Mouse (Mus musculus) liver, adult 2 months (tissue): ENCODE measurements around the gene Swi5. TPM values are rescaled to one million over a fixed set of nuclear protein-coding genes. Genes with fewer than 3 reads are reported as not detected.

Experiments
- DNase-seq: peaks from one replicate; pipeline ENCODE4 v3.0.0-alpha.2; 2011; ENCODE audit warnings: low read depth, low spot score; ENCODE audit errors: extremely low read depth
- H3K27ac ChIP-seq: fragments of 200-500 bp; replicated peaks from 2 replicates; pipeline ENCODE4 v1.5.1; 2012; ENCODE audit warnings: low read depth, mild to moderate bottlenecking, control low read depth, inconsistent platforms, low read length; ENCODE audit not compliant: insufficient read depth
- H3K27me3 ChIP-seq: fragments of 200-500 bp; 2 replicates; pipeline ENCODE4 v1.6.1; 2012; ENCODE audit warnings: mild to moderate bottlenecking, moderate library complexity, low read length, inconsistent platforms; ENCODE audit not compliant: control insufficient read depth, insufficient read depth
- H3K36me3 ChIP-seq: fragments of 200-500 bp; 2 replicates; pipeline ENCODE4 v1.6.1; 2012; ENCODE audit warnings: low read length, inconsistent platforms; ENCODE audit not compliant: control insufficient read depth, insufficient read depth
- H3K4me1 ChIP-seq: fragments of 200-500 bp; 2 replicates; pipeline ENCODE4 v1.6.1; 2011; ENCODE audit warnings: low read length; ENCODE audit not compliant: control insufficient read depth, insufficient read depth
- H3K4me3 ChIP-seq: fragments of 200-500 bp; 2 replicates; pipeline ENCODE4 v1.5.1; 2011; ENCODE audit warnings: low read depth, mild to moderate bottlenecking, control low read depth, low read length, moderate library complexity; ENCODE audit not compliant: insufficient read depth
- H3K79me2 ChIP-seq: fragments of 200-500 bp; 2 replicates; pipeline ENCODE4 v1.6.1; 2012; ENCODE audit warnings: inconsistent platforms, mild to moderate bottlenecking, low read length, moderate library complexity; ENCODE audit not compliant: control insufficient read depth, insufficient read depth
- H3K9ac ChIP-seq: fragments of 200-500 bp; 2 replicates; pipeline ENCODE4 v1.6.1; 2012; ENCODE audit warnings: low read depth, mild to moderate bottlenecking, control low read depth, inconsistent platforms, low read length
- CTCF ChIP-seq: fragments of 200-500 bp; IDR thresholded peaks from 2 replicates; pipeline ENCODE4 v1.5.1; 2011; ENCODE audit warnings: low read depth, low read length, control low read depth
- POLR2A ChIP-seq: fragments of 200-500 bp; IDR thresholded peaks from 2 replicates; pipeline ENCODE4 v1.6.1; 2011; ENCODE audit warnings: low read length, control low read depth; ENCODE audit not compliant: insufficient read depth; ENCODE audit errors: extremely low read depth
- WGBS: fragments of 180-500 bp; shearing (Covaris S2); methylation state at CpG from one replicate; pipeline ENCODE4 v1.1.7; 2018; 5-methylcytosine and 5-hydroxymethylcytosine counted together
- polyA plus RNA-seq: library from polyadenylated mRNA; depleted of rRNA; stranded (reverse); fragments of >200 nt; gene quantifications from 2 replicates; pipeline ENCODE4 v1.2.3, GENCODE M21; 2012
- total RNA-seq: library from RNA; depleted of rRNA; stranded (reverse); fragments of >200 nt; gene quantifications from 2 replicates; pipeline ENCODE4 v1.2.3, GENCODE M21; 2014

Swi5 gene
- total and polyA plus RNA-seq, 2 experiments, result 171 to 384 TPM

- Histone ChIP-seq H3K36me3 (no peaks in the 10 kb centered on the region; the same call in 1 of the 2 replicates), H3K79me2 (peaks cover 2% of the 10 kb centered on the region; the same call in 1 of the 2 replicates), H3K4me1 (peaks cover 6% of the 10 kb centered on the region; the same call in 1 of the 2 replicates), H3K4me3 (no peak overlapping the region), H3K27ac (no peak overlapping the region), H3K9ac (no peak overlapping the region), H3K27me3 (no peaks in the 10 kb centered on the region)
- DNase-seq, result peak; percentile 40
- TF ChIP-seq CTCF (peak; percentile 49), POLR2A (no peak)
- WGBS, result 47% methylated on average over 4 of the region's 4 CpGs
These were observed 27.2 kb downstream of the Swi5 start for GRCm38 (mm10) chr2:32260635-32261034.

- WGBS, result 2% methylated on average over 59 of the region's 59 CpGs
- peak within 1 kb of the TSS; percentile 75 for H3K4me3 ChIP-seq
- no peaks in the 10 kb centered on the region; the same call in 1 of the 2 replicates for H3K36me3 ChIP-seq
- peak within 1 kb of the TSS; percentile 85 for H3K9ac ChIP-seq
- no peaks in the 10 kb centered on the region for H3K27me3 ChIP-seq
- DNase-seq, result peak; percentile 86
- TF ChIP-seq POLR2A, result peak; percentile 72
- no peak for TF ChIP-seq CTCF
- H3K27ac ChIP-seq, result peak within 1 kb of the TSS; percentile 59
- peaks cover 2% of the 10 kb centered on the region; the same call in 1 of the 2 replicates for H3K79me2 ChIP-seq
- H3K4me1 ChIP-seq, result peaks cover 6% of the 10 kb centered on the region; the same call in 1 of the 2 replicates
These were observed 28.0 kb downstream of the Swi5 start, which contains the start of gene Uck1 for GRCm38 (mm10) chr2:32259657-32260417. Uck1 (minus strand) TSS chr2:32260159.

GRCm38 (mm10) chr2:32258887-32259533 lies 28.9 kb downstream of the Swi5 start:
- Histone ChIP-seq H3K27me3 (no peaks in the 10 kb centered on the region), H3K4me1 (peaks cover 6% of the 10 kb centered on the region; the same call in 1 of the 2 replicates), H3K4me3 (peak overlapping the region; percentile 75), H3K79me2 (peaks cover 2% of the 10 kb centered on the region; the same call in 1 of the 2 replicates), H3K9ac (peak overlapping the region; percentile 85), H3K36me3 (no peaks in the 10 kb centered on the region; the same call in 1 of the 2 replicates), H3K27ac (peak overlapping the region; percentile 67)
- peak; percentile 84 for DNase-seq
- TF ChIP-seq CTCF, result no peak
- TF ChIP-seq POLR2A, result no peak
- 19% methylated on average over 6 of the region's 6 CpGs for WGBS

- TF ChIP-seq POLR2A, result no peak
- no peak for TF ChIP-seq CTCF
These were observed 31.6 kb downstream of the Swi5 start for GRCm38 (mm10) chr2:32256273-32256672.

GRCm38 (mm10) chr2:32254563-32254962 lies 33.3 kb downstream of the Swi5 start:
- H3K4me3 ChIP-seq, result no peak overlapping the region
- WGBS, result 72% methylated on average over 5 of the region's 5 CpGs
- no peak overlapping the region for H3K27ac ChIP-seq
- no peaks in the 10 kb centered on the region for H3K27me3 ChIP-seq
- H3K9ac ChIP-seq, result no peak overlapping the region
- peaks cover 2% of the 10 kb centered on the region; the same call in 1 of the 2 replicates for H3K79me2 ChIP-seq
- DNase-seq, result no peak
- no peaks in the 10 kb centered on the region; the same call in 1 of the 2 replicates for H3K36me3 ChIP-seq
- H3K4me1 ChIP-seq, result peaks cover 13% of the 10 kb centered on the region
- TF ChIP-seq POLR2A (no peak), CTCF (no peak)

More at GRCm38 (mm10) chr2:32256273-32256672, 31.6 kb downstream of the Swi5 start:
- no peak overlapping the region for H3K9ac ChIP-seq
- H3K27me3 ChIP-seq, result no peaks in the 10 kb centered on the region
- peak overlapping the region; percentile 19 for H3K27ac ChIP-seq
- H3K36me3 ChIP-seq, result no peaks in the 10 kb centered on the region; the same call in 1 of the 2 replicates
- DNase-seq, result peak; percentile 82
- 48% methylated on average over 11 of the region's 11 CpGs for WGBS
- peaks cover 13% of the 10 kb centered on the region for H3K4me1 ChIP-seq
- H3K4me3 ChIP-seq, result no peak overlapping the region
- H3K79me2 ChIP-seq, result peaks cover 2% of the 10 kb centered on the region; the same call in 1 of the 2 replicates
